Mouse (Mus musculus) heart, embryonic 11.5 days (tissue): ENCODE data around the gene Ifi205. TPM values are rescaled to one million over a fixed set of nuclear protein-coding genes. Genes with fewer than 3 reads are reported as not detected.
"Not testable (repeated sequence)": the region's sequence is repeated elsewhere in the genome, so short reads cannot be mapped to it uniquely, and the experiment has no call there.

Experiments
- ATAC-seq: fragments of 200-750 bp; cut with Nextera tagmentation; replicated peaks from 2 replicates; pipeline ENCODE4 v1.8.0; 2017; ENCODE audit warnings: moderate library complexity; ENCODE audit not compliant: insufficient number of reproducible peaks, low FRiP score, low TSS enrichment
- H3K27ac ChIP-seq: fragments of 300-500 bp; sonication (generic); 2 replicates; pipeline ENCODE4 v1.5.1; 2014; ENCODE audit warnings: mild to moderate bottlenecking, low read depth, low read length
- H3K27me3 ChIP-seq: fragments of 300-500 bp; sonication (generic); 2 replicates; pipeline ENCODE4 v1.6.1; 2014; ENCODE audit warnings: mild to moderate bottlenecking, low read length, mixed read lengths; ENCODE audit not compliant: control insufficient read depth, insufficient read depth
- H3K36me3 ChIP-seq: fragments of 300-500 bp; sonication (generic); 2 replicates; pipeline ENCODE4 v1.6.1; 2014; ENCODE audit warnings: mild to moderate bottlenecking, low read length, moderate library complexity, mixed read lengths; ENCODE audit not compliant: control insufficient read depth, insufficient read depth
- H3K4me1 ChIP-seq: fragments of 300-500 bp; sonication (generic); 2 replicates; pipeline ENCODE4 v1.6.1; 2014; ENCODE audit warnings: low read length; ENCODE audit not compliant: control insufficient read depth, insufficient read depth
- H3K4me2 ChIP-seq: fragments of 300-500 bp; sonication (generic); 2 replicates; pipeline ENCODE4 v1.6.1; 2014; ENCODE audit warnings: mild to moderate bottlenecking, moderate library complexity
- H3K4me3 ChIP-seq: fragments of 300-500 bp; sonication (generic); 2 replicates; pipeline ENCODE4 v1.5.1; 2014; ENCODE audit warnings: low read depth, low read length
- H3K9ac ChIP-seq: fragments of 300-500 bp; sonication (generic); 2 replicates; pipeline ENCODE4 v1.6.1; 2014; ENCODE audit warnings: mild to moderate bottlenecking, low read depth, low read length, moderate library complexity
- H3K9me3 ChIP-seq: fragments of 300-500 bp; sonication (generic); replicated peaks from 2 replicates; pipeline ENCODE4 v1.6.1; 2016; ENCODE audit warnings: low read length; ENCODE audit not compliant: control insufficient read depth
- WGBS: fragments of 180-500 bp; shearing (Covaris S2); extraction: QIAGEN DNeasy Blood & Tissue Kit; methylation state at CpG from one replicate; pipeline ENCODE4 v1.1.7; 2014; ENCODE audit not compliant: insufficient replicate concordance; 5-methylcytosine and 5-hydroxymethylcytosine counted together
- polyA plus RNA-seq: library from polyadenylated mRNA; unstranded; fragments of >200 nt; fragmentation: Nextera tagmentation; extraction: Ambion mirVana; gene quantifications from 2 replicates; pipeline ENCODE4 v1.2.1, GENCODE M21; 2014

The Ifi205 gene
- 2.4 and 3.1 TPM in 2 replicates for polyA plus RNA-seq

GRCm38 (mm10) chr1:174031698-174032097, at the start of gene Ifi205:
TSS of gene Ifi205 (minus strand) at chr1:174031810.
- H3K4me3 ChIP-seq = no peak within 1 kb of the TSS
- WGBS = 43% methylated on average over 1 of the region's 1 CpGs
- H3K9ac ChIP-seq = no peak within 1 kb of the TSS
- no peaks in the 10 kb centered on the region for H3K4me1 ChIP-seq
- H3K4me2 ChIP-seq = no peak within 1 kb of the TSS
- no peaks in the 10 kb centered on the region for H3K27me3 ChIP-seq
- no peaks in the 10 kb centered on the region for H3K9me3 ChIP-seq
- no peaks in the 10 kb centered on the region for H3K36me3 ChIP-seq
- ATAC-seq = no peak
- no peak within 1 kb of the TSS for H3K27ac ChIP-seq

DNA sequence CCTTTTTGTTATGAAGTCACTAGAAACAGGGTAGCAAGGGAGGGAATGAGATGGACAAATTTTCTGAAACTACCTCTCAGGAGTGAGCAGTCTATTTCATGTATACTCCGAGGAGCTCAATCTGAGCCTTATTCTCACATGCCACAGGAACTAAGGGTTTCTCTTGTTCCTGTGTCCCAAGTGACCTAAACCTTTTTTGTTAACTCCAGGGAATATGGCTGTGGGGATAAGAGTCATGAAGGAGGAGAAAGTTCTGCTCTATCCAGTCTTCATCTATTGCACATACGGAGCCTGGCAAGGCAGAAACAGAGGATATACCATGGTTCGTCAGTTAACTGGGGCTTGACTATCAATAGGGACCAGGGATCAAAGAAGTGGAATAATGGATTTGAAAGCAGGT, 34.7 kb upstream of the Ifi205 start, which contains the start of gene Olfr430:
Gene Olfr430, plus strand, starts transcription at position 301 of the 400 bp plus-strand sequence.
- H3K9me3 ChIP-seq = no peaks in the 10 kb centered on the region
- H3K4me3 ChIP-seq = no peak within 1 kb of the TSS
- no peak within 1 kb of the TSS for H3K9ac ChIP-seq
- ATAC-seq = no peak
- no peak within 1 kb of the TSS for H3K4me2 ChIP-seq
- H3K36me3 ChIP-seq = no peaks in the 10 kb centered on the region
- no peaks in the 10 kb centered on the region for H3K27me3 ChIP-seq
- WGBS = 74% methylated on average over 3 of the region's 3 CpGs
- no peaks in the 10 kb centered on the region for H3K4me1 ChIP-seq
- H3K27ac ChIP-seq = no peak within 1 kb of the TSS

GRCm38 (mm10) chr1:174055248-174055647, 23.6 kb upstream of the Ifi205 start:
- no peaks in the 10 kb centered on the region for H3K9me3 ChIP-seq
- no peak overlapping the region for H3K9ac ChIP-seq
- 77% methylated on average over 2 of the region's 2 CpGs for WGBS
- no peak overlapping the region for H3K4me3 ChIP-seq
- ATAC-seq = no peak
- no peaks in the 10 kb centered on the region for H3K36me3 ChIP-seq
- no peaks in the 10 kb centered on the region for H3K4me1 ChIP-seq
- no peaks in the 10 kb centered on the region for H3K27me3 ChIP-seq
- no peak overlapping the region for H3K27ac ChIP-seq
- no peak overlapping the region for H3K4me2 ChIP-seq

- H3K9me3 ChIP-seq = no peaks in the 10 kb centered on the region
- WGBS = 75% methylated on average over 3 of the region's 3 CpGs
- H3K4me2 ChIP-seq = no peak overlapping the region
- H3K4me1 ChIP-seq = no peaks in the 10 kb centered on the region
- H3K36me3 ChIP-seq = no peaks in the 10 kb centered on the region
- no peak overlapping the region for H3K9ac ChIP-seq
- H3K27me3 ChIP-seq = no peaks in the 10 kb centered on the region
- H3K27ac ChIP-seq = no peak overlapping the region
- no peak for ATAC-seq
- no peak overlapping the region for H3K4me3 ChIP-seq
Measured at GRCm38 (mm10) chr1:174052981-174053380, 21.4 kb upstream of the Ifi205 start.

DNA sequence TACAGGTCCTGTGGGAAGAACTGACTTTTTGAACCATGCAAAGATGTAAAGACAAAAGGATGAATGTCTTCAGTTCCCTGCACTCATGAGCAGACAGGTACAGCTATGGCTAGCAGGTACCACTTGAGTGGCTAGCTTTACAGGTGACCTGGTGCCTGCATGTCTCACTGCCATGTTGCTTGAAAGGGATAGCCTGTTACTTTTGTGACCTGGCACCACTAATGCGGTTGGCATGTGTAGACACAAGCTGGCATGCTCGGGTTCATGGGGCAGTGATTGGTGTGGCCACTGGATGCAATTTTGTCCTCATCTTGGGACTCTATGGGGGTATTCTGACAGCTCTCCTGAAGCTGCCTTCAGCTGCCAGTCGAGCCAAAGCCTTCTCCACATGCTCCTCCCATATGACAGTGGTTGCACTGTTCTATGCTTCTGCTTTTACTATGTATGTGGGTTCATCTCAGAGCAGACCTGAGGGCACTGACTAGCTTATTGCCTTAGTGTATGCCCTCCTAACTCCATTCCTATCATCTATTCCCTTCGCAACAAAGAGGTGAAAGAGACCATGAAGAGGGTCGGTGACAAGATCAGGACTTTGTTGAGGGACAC, 20.4 kb upstream of the Ifi205 start:
- Histone ChIP-seq H3K4me1 (no peaks in the 10 kb centered on the region), H3K4me2 (no peak overlapping the region), H3K4me3 (no peak overlapping the region), H3K36me3 (no peaks in the 10 kb centered on the region), H3K9ac (no peak overlapping the region), H3K9me3 (no peaks in the 10 kb centered on the region), H3K27me3 (no peaks in the 10 kb centered on the region), H3K27ac (no peak overlapping the region)
- ATAC-seq = no peak
- WGBS = 69% methylated on average over 5 of the region's 5 CpGs

GRCm38 (mm10) chr1:174051515-174051914, 19.9 kb upstream of the Ifi205 start:
- Histone ChIP-seq H3K27me3 (no peaks in the 10 kb centered on the region), H3K9me3 (no peaks in the 10 kb centered on the region), H3K27ac (no peak overlapping the region), H3K4me2 (no peak overlapping the region), H3K9ac (no peak overlapping the region), H3K4me3 (no peak overlapping the region), H3K36me3 (no peaks in the 10 kb centered on the region), H3K4me1 (no peaks in the 10 kb centered on the region)
- 79% methylated on average over 4 of the region's 4 CpGs for WGBS
- ATAC-seq = no peak

DNA sequence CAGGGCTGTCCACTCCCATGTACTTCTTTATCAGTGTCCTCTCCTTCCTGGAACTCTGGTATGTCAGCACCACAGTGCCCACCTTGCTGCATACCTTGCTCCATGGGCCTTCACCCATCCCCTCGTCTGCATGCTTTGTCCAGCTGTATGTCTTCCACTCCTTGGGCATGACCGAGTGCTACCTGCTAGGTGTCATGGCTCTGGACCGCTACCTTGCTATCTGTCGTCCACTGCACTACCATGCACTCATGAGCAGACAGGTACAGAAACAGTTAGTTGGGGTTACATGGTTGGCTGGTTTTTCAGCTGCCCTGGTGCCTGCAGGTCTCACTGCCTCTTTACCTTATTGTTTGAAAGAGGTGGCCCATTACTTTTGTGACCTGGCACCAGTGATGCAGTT, 18.9 kb upstream of the Ifi205 start:
- H3K27me3 ChIP-seq = no peaks in the 10 kb centered on the region
- WGBS = 82% methylated on average over 4 of the region's 4 CpGs
- no peak overlapping the region for H3K4me2 ChIP-seq
- no peak for ATAC-seq
- no peak overlapping the region for H3K27ac ChIP-seq
- no peaks in the 10 kb centered on the region for H3K9me3 ChIP-seq
- H3K4me3 ChIP-seq = no peak overlapping the region
- H3K4me1 ChIP-seq = no peaks in the 10 kb centered on the region
- H3K9ac ChIP-seq = no peak overlapping the region
- H3K36me3 ChIP-seq = no peaks in the 10 kb centered on the region

DNA sequence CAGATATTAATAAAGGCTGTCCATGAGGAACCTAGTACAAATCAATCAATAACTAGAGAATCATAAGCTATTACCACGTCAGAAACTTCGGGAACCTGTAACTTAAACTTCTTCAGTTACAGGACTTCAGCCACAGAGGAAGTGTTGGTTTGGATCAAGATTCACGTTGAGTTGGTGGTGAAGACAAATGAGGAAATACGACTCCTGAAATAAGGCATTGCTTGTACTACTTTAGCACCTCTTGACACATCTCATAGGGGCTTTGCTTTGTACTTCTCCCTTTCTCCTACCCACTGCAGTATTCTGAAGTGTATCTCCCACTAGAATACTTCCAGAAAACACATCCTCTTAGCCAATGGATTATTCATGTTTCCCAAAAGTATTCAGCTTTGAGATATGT, 17.7 kb upstream of the Ifi205 start:
- H3K4me2 ChIP-seq, H3K4me1 ChIP-seq, H3K27me3 ChIP-seq, H3K9me3 ChIP-seq, H3K4me3 ChIP-seq, H3K36me3 ChIP-seq, ATAC-seq, H3K27ac ChIP-seq, H3K9ac ChIP-seq: not testable (repeated sequence)
- WGBS = 65% methylated on average over 3 of the region's 4 CpGs

DNA sequence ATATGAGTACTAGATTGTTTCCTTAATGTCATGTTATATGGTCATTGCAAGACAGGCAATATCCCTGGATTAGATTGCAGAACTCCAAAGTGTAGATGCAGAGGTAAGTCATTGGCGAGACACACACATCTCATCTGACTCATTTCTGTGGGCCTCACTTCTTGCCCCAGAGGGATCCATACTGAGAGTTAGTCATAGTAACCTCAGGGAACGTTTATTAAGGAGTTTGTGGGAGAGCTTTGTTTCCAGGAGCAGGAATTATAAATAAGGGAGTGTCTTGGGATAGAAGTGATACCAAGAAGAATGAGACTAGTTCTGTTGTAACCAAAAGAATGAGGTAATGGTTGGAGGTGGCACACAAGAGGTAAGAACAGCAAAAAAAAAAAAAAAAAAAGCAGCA, 17.3 kb upstream of the Ifi205 start, which contains the start of gene Olfr432:
Gene Olfr432, plus strand, starts transcription at position 313 of the 400 bp plus-strand sequence.
- Histone ChIP-seq H3K4me3 (no peak within 1 kb of the TSS), H3K4me1 (no peaks in the 10 kb centered on the region), H3K9ac (no peak within 1 kb of the TSS), H3K27ac (no peak within 1 kb of the TSS), H3K4me2 (no peak within 1 kb of the TSS), H3K36me3 (no peaks in the 10 kb centered on the region), H3K27me3 (no peaks in the 10 kb centered on the region), H3K9me3 (no peaks in the 10 kb centered on the region)
- no peak for ATAC-seq
- WGBS = 58% methylated on average over 2 of the region's 2 CpGs
